Mouse (Mus musculus): Measurements from ENCODE around the gene Ramp2. TPM values are rescaled to one million over a fixed set of nuclear protein-coding genes. Genes with fewer than 3 reads are reported as not detected.

Gene Ramp2
- polyA plus RNA-seq, 1 experiment: 2.7 TPM

DNA sequence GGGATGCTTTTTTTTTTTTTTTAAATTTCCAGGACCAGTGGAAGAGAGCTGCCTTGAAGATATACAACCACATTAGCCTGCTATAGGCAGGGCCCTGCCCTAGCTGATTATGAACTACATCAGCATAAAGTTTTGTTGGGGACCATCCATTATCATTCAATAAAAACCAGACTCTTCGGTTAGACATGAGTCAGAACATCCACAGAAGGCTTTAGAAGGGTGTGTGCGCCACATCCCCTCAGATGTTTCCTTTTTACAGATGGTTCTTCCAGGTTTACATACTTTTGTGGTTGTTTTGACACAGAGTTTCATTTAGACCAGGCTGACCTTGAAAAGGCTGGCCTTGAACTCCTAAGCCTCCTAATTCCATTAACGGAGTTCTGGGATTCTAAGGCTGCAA, 21.5 kb upstream of the Ramp2 start:
- no peak for TF ChIP-seq POLR2A (IDR thresholded peaks at IDR 0.05; ENCODE audit: low read depth, low read length)
- no peak for TF ChIP-seq CTCF (IDR thresholded peaks at IDR 0.05; ENCODE audit: borderline replicate concordance, insufficient read depth, low read length)
- H3K27ac ChIP-seq (ENCODE audit: insufficient read depth, low read length): no peak overlapping the region
- no peaks in the 10 kb centered on the region; the same call in 1 of the 2 replicates for H3K4me1 ChIP-seq (ENCODE audit: control insufficient read depth, insufficient read depth, low read length)
- H3K4me3 ChIP-seq (ENCODE audit: insufficient read depth, low read length): no peak overlapping the region

DNA sequence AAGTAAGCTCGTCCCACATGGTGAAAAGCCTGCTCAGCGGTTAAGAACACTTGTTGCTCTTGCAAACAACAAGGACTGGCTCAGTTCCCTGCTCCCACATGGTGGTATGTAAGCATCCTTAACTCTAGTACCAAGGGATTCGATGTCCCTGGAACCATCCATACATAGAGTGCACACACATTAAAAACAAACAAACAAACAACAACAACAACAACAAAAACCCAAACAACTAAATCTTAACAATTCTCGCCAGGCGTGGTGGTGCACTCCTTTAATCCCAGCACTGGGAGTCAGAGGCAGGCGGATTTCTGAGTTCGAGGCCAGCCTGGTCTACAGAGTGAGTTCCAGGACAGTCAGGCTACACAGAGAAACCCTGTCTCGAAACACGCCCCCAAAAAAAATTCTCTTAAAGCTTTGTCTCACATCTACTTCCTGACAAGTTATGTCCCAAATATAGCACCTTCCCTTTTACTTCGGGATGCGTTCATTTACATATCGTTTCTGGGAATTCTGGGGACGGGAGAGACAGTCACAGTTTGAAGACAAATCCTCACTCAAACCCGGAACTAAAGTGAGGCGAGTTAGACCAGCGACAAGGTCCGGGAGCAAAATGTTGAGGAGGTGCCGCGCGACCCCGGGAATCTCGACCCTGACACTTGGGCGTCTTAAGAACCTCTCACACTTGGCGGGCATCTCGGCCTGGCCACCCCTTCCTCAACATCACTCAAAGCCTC, 20.3 kb upstream of the Ramp2 start:
- TF ChIP-seq CTCF (IDR thresholded peaks at IDR 0.05; ENCODE audit: borderline replicate concordance, insufficient read depth, low read length) (no peak), POLR2A (IDR thresholded peaks at IDR 0.05; ENCODE audit: low read depth, low read length) (no peak)
- no peaks in the 10 kb centered on the region; the same call in 1 of the 2 replicates for H3K4me1 ChIP-seq (ENCODE audit: control insufficient read depth, insufficient read depth, low read length)
- H3K4me3 ChIP-seq (ENCODE audit: insufficient read depth, low read length): peak overlapping the region; percentile 49
- H3K27ac ChIP-seq (ENCODE audit: insufficient read depth, low read length): no peak overlapping the region

DNA sequence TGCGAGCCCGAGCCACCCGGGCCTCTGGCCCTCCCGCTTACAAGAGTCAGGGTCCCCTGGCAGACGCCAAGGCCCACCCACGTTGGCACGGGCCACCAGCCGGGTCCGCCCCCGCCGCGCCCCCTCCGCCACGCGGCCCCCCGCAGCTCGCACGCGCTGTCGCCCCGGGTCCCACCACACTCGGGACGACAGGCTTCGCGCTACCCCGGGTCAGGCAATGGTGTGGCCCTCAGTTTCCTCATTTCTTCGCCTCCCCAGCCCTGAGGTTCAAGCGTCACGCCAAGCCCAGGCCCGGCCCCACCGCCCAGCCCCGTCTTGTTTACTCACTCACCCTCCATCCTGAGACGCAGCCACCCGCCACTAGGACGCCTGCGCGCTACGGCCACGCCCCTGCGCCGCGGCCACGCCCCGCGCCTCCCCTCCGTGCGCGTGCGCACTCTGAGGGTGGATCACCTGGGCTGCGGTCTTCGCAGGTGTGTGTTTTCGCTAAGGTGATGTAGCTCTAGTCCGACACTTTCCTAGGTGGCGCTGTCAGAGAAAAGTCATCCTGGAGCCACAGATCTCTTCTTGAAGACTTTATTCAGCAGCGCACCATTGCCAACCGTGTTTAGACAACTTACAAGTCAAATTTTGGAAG, 19.6 kb upstream of the Ramp2 start, which contains the start of gene Ezh1:
Ezh1 (minus strand) TSS at position 399 of the 637 bp plus-strand sequence.
- Histone ChIP-seq H3K27ac (ENCODE audit: insufficient read depth, low read length) (no peak within 1 kb of the TSS), H3K4me3 (ENCODE audit: insufficient read depth, low read length) (peak within 1 kb of the TSS; percentile 49), H3K4me1 (ENCODE audit: control insufficient read depth, insufficient read depth, low read length) (peaks cover 2% of the 10 kb centered on the region; the same call in 1 of the 2 replicates)
- TF ChIP-seq POLR2A (IDR thresholded peaks at IDR 0.05; ENCODE audit: low read depth, low read length) (peak; percentile 75), CTCF (IDR thresholded peaks at IDR 0.05; ENCODE audit: borderline replicate concordance, insufficient read depth, low read length) (no peak)

DNA sequence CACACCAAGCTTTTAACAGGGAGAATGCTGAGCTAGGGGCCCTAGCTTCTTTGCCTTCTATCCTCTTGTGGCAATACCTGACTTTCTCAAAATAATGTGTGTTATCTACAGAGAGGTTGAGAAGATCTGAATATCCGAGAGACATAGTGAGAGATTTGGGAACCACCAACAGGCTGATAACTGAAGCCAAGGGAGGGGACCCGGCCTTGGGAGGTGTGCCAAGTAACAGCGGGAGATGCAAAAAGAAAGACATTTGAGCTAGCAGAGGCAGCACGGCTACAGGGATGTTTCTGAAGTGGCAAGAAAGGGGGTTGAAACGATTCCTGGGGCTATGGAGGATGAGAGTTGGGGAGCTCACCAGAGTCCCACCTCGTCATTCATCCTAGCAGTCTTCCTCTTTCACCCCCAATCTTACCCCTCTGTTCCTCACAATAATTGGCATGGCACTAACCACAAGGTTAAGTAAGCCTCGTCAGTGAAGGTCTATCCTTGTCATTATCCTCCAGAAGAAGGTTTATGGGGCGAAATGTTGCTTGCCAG, 16.4 kb upstream of the Ramp2 start:
- TF ChIP-seq POLR2A (IDR thresholded peaks at IDR 0.05; ENCODE audit: low read depth, low read length): no peak
- no peak for TF ChIP-seq CTCF (IDR thresholded peaks at IDR 0.05; ENCODE audit: borderline replicate concordance, insufficient read depth, low read length)
- H3K27ac ChIP-seq (ENCODE audit: insufficient read depth, low read length): no peak overlapping the region
- no peak overlapping the region for H3K4me3 ChIP-seq (ENCODE audit: insufficient read depth, low read length)
- H3K4me1 ChIP-seq (ENCODE audit: control insufficient read depth, insufficient read depth, low read length): peaks cover 2% of the 10 kb centered on the region; the same call in 1 of the 2 replicates

DNA sequence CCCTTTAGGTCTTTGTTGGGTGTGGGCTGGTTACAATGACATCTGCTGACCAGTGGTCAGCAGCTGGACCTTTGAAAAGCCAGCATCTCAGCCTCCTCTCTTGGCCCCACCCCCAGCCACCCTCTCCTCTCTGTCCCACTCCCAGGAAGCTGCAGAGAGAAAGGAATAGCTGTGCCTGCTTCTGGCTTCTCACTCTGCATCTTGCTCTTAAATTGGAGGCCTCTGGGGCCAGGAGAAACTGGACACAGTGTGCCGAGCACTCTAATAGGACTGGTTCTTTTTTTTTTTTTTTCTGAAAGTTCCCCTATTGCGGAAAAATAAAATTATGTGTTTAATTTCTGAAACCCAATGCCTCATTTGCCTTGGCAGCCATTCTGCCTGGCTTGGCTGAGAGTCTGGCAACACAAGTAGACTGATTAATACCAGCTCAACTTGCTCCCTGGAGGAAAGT, 15.7 kb upstream of the Ramp2 start:
- TF ChIP-seq POLR2A (IDR thresholded peaks at IDR 0.05; ENCODE audit: low read depth, low read length) (no peak), CTCF (IDR thresholded peaks at IDR 0.05; ENCODE audit: borderline replicate concordance, insufficient read depth, low read length) (no peak)
- Histone ChIP-seq H3K4me3 (ENCODE audit: insufficient read depth, low read length) (no peak overlapping the region), H3K27ac (ENCODE audit: insufficient read depth, low read length) (no peak overlapping the region), H3K4me1 (ENCODE audit: control insufficient read depth, insufficient read depth, low read length) (peaks cover 2% of the 10 kb centered on the region; the same call in 1 of the 2 replicates)

DNA sequence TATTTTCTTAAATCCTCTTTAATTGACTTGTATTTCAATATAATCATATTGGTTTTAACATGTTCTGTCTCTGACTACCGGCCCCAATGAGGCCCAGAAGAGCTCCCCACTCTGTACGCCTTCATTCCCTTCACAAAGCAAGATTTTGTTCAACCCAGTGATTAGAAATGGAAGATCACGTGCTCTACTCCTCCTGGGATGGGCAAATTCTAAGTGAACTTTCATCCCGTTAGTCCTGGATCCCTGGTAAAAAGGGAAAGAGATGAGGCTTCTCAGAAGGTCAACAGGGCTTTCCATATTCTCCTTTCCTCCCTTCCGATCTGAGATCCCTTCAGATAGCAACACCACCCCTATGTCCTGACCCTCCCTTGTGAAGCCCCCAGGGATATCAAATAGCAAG, 15.3 kb upstream of the Ramp2 start:
- Histone ChIP-seq H3K27ac (ENCODE audit: insufficient read depth, low read length) (no peak overlapping the region), H3K4me3 (ENCODE audit: insufficient read depth, low read length) (no peak overlapping the region), H3K4me1 (ENCODE audit: control insufficient read depth, insufficient read depth, low read length) (peaks cover 2% of the 10 kb centered on the region; the same call in 1 of the 2 replicates)
- no peak for TF ChIP-seq POLR2A (IDR thresholded peaks at IDR 0.05; ENCODE audit: low read depth, low read length)
- TF ChIP-seq CTCF (IDR thresholded peaks at IDR 0.05; ENCODE audit: borderline replicate concordance, insufficient read depth, low read length): no peak

DNA sequence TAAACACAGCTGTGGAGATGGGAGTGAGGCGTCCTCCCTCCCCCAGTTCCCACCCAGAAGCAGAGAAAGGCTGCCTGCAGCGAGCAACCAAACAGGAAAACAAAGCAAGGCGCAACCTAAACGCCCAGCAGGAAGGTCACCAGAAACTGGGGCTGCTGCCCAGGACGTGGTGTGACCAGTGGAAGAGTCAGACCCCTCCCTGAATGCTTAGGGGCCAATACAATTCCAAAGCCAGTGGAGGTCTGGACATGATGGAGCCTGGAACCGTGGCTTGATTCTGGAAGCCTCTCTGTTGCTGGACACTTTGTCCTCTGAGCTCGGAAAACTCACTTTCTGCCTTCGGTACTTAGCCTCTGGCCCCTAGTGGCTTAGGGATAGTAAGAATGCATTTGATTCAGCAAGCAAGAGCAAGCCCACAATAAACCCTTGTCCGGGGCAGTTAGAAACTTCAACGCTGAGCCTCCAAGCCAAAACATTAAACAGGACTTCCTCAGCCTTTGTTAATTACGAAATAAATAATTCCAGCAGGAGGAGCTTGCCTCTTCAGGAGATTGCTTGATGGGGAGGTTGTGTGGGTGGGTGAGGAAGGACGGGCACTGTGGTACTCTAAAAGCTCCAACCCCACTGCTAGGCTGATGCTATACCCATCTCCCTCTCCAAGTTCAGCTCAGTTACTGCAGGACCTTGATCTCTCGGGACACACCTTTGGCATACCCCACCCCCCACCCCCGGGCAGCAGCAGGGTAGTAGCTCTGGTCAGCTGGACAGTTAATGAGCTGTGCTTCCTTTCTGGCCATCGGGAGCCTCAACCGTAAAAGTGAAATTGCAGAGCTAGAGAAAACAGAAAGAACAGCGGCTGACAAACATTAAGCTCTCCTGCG, 14.6 kb upstream of the Ramp2 start:
- no peak overlapping the region for H3K27ac ChIP-seq (ENCODE audit: insufficient read depth, low read length)
- H3K4me1 ChIP-seq (ENCODE audit: control insufficient read depth, insufficient read depth, low read length): peaks cover 2% of the 10 kb centered on the region; the same call in 1 of the 2 replicates
- H3K4me3 ChIP-seq (ENCODE audit: insufficient read depth, low read length): no peak overlapping the region
- TF ChIP-seq POLR2A (IDR thresholded peaks at IDR 0.05; ENCODE audit: low read depth, low read length) (no peak), CTCF (IDR thresholded peaks at IDR 0.05; ENCODE audit: borderline replicate concordance, insufficient read depth, low read length) (no peak)

DNA sequence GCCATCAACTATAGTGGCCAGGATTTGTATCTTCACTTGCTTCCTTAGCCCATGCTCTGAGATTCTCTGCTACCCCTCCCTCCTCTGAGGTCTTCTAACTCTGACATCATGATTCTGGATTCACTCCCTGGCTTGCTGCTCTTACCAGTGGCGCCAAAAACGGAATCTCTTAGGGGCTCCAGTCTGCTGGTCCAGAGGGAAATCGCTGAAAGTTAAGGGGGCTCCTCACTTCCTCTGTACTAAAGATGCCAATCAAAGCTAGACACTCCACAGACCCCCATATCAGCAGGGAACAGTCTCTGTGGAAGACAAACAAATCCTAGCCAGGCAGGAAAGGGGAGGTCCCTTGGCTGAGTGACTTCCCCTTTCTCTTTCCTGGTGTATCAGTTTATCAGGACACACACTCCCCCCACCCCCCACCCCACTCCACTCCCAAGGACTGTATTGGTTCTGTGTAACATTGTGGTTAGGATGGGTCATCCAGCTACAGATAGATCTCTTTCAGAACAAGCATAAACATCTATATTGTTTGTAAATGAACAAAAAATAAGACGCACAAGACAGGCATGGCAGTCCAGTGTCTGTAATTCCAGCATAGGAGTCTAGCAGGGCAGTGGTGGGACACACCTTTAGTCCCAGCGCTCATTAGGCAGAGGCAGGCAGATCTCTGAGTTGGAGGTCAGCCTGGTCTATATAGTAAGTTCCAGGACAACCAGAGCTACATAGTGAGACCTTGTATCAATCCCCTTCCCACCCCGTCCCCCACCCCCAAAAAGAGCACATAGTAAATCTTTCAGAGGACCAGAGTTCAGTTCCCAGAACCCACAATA, 13.6 kb upstream of the Ramp2 start:
- H3K4me3 ChIP-seq (ENCODE audit: insufficient read depth, low read length): no peak overlapping the region
- TF ChIP-seq POLR2A (IDR thresholded peaks at IDR 0.05; ENCODE audit: low read depth, low read length) (no peak), CTCF (IDR thresholded peaks at IDR 0.05; ENCODE audit: borderline replicate concordance, insufficient read depth, low read length) (no peak)
- H3K27ac ChIP-seq (ENCODE audit: insufficient read depth, low read length): no peak overlapping the region
- peaks cover 2% of the 10 kb centered on the region; the same call in 1 of the 2 replicates for H3K4me1 ChIP-seq (ENCODE audit: control insufficient read depth, insufficient read depth, low read length)

All from embryonic fibroblast, embryonic 13.5 days (primary cell).